Mouse (Mus musculus) E14TG2a.4 (cell line): ENCODE results near the gene Kcng1.
A peak's percentile ranks its signal among the peaks of the same experiment; 100 is the strongest.

Experiments
- H3K27me3 ChIP-seq: 2 replicates; pipeline ENCODE4 v1.6.1; 2014; ENCODE audit warnings: low read length, control low read depth; ENCODE audit not compliant: insufficient read depth
- H3K36me3 ChIP-seq: 2 replicates; pipeline ENCODE4 v1.6.1; 2014; ENCODE audit warnings: low read length, control low read depth; ENCODE audit not compliant: insufficient read depth
- H3K4me1 ChIP-seq: replicated peaks from 2 replicates; pipeline ENCODE4 v1.6.1; 2014; ENCODE audit warnings: low read depth, low read length, control low read depth
- H3K4me3 ChIP-seq: replicated peaks from 2 replicates; pipeline ENCODE4 v1.5.1; 2014; ENCODE audit warnings: mild to moderate bottlenecking, low read length
- H3K9me3 ChIP-seq: 2 replicates; pipeline ENCODE4 v1.6.1; 2014; ENCODE audit warnings: low read length, control low read depth
- CTCF ChIP-seq: conservative IDR thresholded peaks from 2 replicates; pipeline ENCODE4 v1.5.1; 2014; ENCODE audit warnings: low read length
- NANOG ChIP-seq: IDR thresholded peaks from 2 replicates; pipeline ENCODE4 v1.6.1; 2014; ENCODE audit warnings: borderline replicate concordance, low read length, mixed read lengths
- POU5F1 ChIP-seq: IDR thresholded peaks from 2 replicates; pipeline ENCODE4 v1.6.1; 2014; ENCODE audit warnings: low read length, borderline replicate concordance

Kcng1 gene

DNA sequence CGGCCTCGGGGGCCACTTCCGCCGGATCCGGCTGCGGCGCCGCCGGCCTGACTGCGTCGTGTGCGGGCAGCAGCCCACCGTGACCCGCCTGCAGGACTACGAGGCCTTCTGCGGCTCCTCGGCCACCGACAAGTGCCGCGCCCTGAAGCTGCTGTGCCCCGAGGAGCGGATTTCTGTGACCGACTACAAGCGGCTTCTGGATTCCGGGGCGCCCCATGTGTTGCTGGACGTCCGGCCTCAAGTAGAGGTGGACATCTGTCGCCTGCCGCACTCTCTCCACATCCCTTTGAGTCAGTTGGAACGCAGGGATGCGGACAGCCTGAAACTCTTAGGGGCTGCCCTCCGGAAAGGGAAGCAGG is 50.1 kb downstream of the Kcng1 start:
- Histone ChIP-seq H3K4me3 (peak overlapping the region; percentile 100), H3K36me3 (peaks cover 45% of the 10 kb centered on the region), H3K27me3 (0 out of 2 replicates have a peak, but pooled peaks cover 3% of the 10 kb centered on the region), H3K9me3 (no peaks in the 10 kb centered on the region), H3K4me1 (peaks cover 47% of the 10 kb centered on the region)
- no peak for TF ChIP-seq POU5F1
- no peak for TF ChIP-seq CTCF
- TF ChIP-seq NANOG: no peak

DNA sequence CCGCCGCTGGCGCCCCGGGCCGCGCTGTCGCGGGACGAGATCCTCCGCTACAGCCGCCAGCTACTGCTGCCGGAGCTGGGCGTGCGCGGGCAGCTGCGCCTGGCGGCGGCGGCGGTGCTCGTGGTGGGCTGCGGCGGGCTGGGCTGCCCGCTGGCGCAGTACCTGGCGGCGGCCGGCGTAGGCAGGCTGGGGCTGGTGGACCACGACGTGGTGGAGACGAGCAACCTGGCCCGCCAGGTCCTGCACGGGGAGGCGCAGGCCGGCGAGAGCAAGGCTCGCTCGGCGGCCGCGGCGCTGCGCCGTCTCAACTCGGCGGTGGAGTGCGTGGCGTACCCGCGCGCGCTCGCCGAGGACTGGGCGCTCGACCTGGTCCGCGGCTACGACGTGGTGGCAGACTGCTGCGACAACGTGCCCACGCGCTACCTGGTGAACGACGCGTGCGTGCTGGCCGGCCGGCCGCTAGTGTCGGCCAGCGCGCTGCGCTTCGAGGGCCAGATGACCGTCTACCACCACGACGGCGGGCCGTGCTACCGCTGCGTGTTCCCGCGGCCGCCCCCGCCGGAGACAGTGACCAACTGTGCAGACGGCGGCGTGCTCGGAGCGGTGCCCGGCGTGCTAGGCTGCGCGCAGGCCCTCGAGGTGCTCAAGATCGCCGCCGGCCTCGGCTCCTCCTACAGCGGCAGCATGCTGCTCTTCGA is 50.6 kb downstream of the Kcng1 start:
- H3K4me3 ChIP-seq: peak overlapping the region; percentile 100
- H3K27me3 ChIP-seq: 0 out of 2 replicates have a peak, but pooled peaks cover 3% of the 10 kb centered on the region
- H3K9me3 ChIP-seq: no peaks in the 10 kb centered on the region
- no peak for TF ChIP-seq CTCF
- no peak for TF ChIP-seq POU5F1
- TF ChIP-seq NANOG: no peak
- H3K4me1 ChIP-seq: peaks cover 47% of the 10 kb centered on the region
- H3K36me3 ChIP-seq: peaks cover 50% of the 10 kb centered on the region

DNA sequence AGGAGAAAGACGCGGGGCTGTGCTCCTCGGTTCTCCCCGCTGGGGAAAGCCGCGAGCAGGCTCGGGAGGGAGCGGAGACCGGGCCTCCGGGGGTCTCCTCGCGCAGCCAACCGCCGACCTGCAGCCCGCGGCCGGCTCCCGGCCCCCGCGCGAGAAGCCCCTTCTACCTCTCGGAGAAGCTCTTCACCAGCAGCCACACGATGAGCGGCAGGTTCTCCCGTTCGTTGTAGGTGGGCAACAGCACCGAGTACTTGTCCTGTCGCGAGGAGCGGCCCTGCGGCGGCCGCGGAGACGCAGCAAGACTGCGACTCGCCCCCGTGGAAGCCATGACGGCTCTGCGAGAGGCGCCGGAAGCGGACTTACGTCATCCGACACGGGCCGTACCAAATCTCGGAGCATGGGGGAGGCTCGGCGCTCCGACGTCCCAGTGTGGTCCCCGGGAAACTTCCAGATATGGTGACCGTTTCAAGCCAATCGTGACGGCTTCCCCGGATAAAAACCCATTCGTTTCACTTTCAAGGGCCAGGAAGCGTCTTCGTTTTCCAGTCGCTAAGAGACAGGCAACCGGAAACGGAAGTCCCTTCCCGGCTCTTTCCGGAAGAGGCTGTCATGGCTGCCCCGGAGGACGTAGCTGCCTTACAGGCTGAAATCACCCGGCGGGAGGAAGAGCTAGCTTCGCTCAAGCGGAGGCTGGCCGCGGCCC is 51.4 kb downstream of the Kcng1 start, which contains the start of the genes Gm20716, Dpm1 and Mocs3:
Gene Gm20716 (minus strand): TSS at position 339 of the 703 bp plus-strand sequence.
Gene Dpm1 (minus strand): TSS at position 566 of the 703 bp plus-strand sequence.
Gene Mocs3 (plus strand): TSS at position 597 of the 703 bp plus-strand sequence.
- Histone ChIP-seq H3K27me3 (0 out of 2 replicates have a peak, but pooled peaks cover 3% of the 10 kb centered on the region), H3K4me3 (peak within 1 kb of the TSS; percentile 100), H3K9me3 (no peaks in the 10 kb centered on the region), H3K36me3 (peaks cover 58% of the 10 kb centered on the region), H3K4me1 (peaks cover 47% of the 10 kb centered on the region)
- TF ChIP-seq CTCF (no peak), POU5F1 (no peak), NANOG (no peak)

DNA sequence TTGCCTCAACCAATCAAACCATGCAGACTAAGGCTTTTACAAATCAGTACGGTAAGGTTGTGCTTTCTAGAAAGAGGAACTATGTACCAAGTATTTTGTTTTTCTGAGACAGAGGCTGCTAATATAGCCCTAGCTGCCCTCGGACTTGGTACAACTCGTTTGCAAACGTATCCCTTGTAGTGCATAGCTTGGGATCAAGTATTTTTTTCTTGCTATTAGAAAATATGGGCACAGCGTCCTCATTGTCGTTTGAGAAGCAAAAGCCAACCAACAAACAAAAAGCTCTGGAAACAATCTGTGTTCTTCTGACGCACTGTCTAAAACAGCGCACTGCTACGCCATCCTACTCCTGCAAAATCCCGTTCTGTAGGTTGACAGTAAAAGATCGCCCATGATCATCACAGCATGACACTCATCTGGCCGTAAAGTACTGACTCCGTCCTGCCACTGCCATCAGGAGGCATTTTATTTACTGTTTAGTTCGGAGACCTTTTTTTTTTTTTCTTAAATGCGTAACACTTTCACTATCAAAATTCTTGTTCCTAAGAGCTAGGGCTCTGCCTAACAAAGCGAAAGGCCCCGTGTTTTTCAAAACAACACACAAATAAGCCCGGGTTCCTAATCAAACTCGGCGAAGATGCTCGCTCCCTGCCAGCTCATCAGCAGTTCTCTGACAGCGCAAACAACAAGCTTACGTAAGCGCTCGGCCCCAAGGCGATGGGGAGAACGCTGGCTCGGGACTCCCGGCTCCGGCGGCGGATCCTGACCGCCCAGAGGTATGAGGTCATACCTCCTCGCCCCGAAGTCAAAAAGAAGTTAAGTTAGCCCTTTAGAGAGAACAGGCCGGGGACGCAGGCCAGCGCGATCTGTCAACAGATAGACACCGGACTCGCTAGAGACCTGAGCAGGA is 52.2 kb downstream of the Kcng1 start:
- Histone ChIP-seq H3K9me3 (no peaks in the 10 kb centered on the region), H3K4me3 (peak overlapping the region; percentile 100)
- TF ChIP-seq NANOG (no peak), POU5F1 (no peak), CTCF (no peak)

DNA sequence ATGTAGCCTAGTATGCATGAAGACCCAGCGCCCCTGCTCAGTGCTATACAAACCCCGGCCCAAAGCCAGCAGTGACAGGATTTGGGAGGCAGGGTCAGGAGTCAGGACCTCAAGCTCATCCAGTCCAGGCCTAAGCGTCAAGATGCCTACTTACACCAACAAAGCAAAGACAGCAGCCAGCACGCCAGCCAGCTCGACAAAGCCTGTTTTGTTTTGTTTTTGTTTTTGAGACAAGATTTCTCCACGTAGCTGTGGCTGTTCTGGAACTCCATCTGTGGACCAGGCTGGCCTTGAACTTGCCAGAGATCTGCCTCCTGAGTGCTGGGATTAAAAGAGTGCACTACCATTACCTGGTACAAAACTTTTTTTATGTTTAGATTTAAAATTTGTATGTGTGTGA is 58.2 kb downstream of the Kcng1 start:
- H3K4me1 ChIP-seq: peaks cover 7% of the 10 kb centered on the region
- H3K4me3 ChIP-seq: no peak overlapping the region
- peaks cover 92% of the 10 kb centered on the region for H3K36me3 ChIP-seq
- TF ChIP-seq POU5F1: no peak
- no peak for TF ChIP-seq NANOG
- TF ChIP-seq CTCF: no peak
- no peaks in the 10 kb centered on the region for H3K27me3 ChIP-seq
- no peaks in the 10 kb centered on the region for H3K9me3 ChIP-seq

More for the DNA sequence above, 52.2 kb downstream of the Kcng1 start:
- Histone ChIP-seq H3K27me3 (0 out of 2 replicates have a peak, but pooled peaks cover 3% of the 10 kb centered on the region), H3K4me1 (peaks cover 47% of the 10 kb centered on the region), H3K36me3 (peaks cover 66% of the 10 kb centered on the region)

DNA sequence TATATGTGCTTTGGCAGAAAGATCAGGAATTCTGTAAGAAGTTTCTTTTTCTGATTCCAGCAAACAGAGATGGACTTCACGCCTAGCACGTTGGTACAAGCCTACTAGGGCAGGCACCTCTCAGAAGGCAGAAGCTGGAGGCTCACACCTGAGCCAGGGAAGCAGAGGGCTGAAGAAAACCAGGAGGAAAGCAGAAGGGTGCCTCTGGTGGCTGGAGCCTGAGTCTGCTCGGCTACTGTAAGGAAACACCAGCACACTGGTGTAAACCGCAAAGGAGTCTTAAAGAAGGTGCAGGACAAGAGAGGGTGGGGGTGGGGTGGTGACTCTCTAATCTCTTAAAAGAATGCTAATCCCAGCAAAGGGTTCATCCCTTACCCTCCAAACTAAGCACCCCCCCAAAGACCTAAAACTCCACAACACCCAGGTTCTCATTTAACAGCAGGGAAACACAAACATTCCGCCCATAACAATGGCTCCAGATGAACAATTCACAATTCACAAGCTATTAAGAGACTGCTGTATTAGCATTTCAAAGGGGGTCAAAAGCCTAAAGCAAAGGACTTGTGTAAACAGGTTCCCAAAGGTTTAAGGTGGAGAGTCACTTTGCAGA is 67.6 kb downstream of the Kcng1 start:
- peak; percentile 26; the same call in 1 of the 2 replicates for TF ChIP-seq CTCF
- TF ChIP-seq POU5F1: peak; percentile 97
- peak; percentile 99 for TF ChIP-seq NANOG
- peaks cover 25% of the 10 kb centered on the region for H3K4me1 ChIP-seq
- H3K9me3 ChIP-seq: no peaks in the 10 kb centered on the region; the same call in 1 of the 2 replicates
- no peak overlapping the region for H3K4me3 ChIP-seq
- H3K27me3 ChIP-seq: peaks cover 20% of the 10 kb centered on the region
- H3K36me3 ChIP-seq: peaks cover 92% of the 10 kb centered on the region
